Mouse (Mus musculus): ENCODE measurements around the gene Psma3.
"Not testable (repeated sequence)": the region's sequence is repeated elsewhere in the genome, so short reads cannot be mapped to it uniquely, and the experiment has no call there.

Psma3 gene

GRCm38 (mm10) chr12:71001456-71001855, 27.0 kb downstream of the Psma3 start:
- DNase-seq (ENCODE audit: low spot score) = no peak

GRCm38 (mm10) chr12:71003760-71004426, 29.5 kb downstream of the Psma3 start:
- no peak for DNase-seq (ENCODE audit: low spot score)

DNA sequence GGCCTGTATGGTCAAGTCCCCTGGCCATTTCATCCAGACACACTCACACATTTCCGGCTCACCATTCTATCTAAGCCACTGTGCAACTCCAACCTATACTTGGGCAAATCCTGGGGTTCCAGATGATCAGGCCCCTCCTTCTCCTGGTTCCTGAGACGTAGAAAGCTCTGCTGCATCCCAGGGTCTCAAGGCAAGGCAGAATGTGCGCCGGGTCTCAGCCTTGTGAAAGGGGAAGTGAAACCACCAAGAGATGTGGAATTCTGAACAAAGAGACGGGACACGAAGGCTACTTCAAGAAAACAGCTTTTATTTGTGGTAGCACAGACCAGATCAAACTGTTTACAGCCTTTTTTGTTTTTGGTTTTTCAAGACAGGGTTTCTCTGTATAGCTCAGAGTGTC, 31.7 kb downstream of the Psma3 start:
- DNase-seq (ENCODE audit: low spot score) = no peak

GRCm38 (mm10) chr12:71006901-71007300, 32.5 kb downstream of the Psma3 start:
- no peak for DNase-seq (ENCODE audit: low spot score)

DNA sequence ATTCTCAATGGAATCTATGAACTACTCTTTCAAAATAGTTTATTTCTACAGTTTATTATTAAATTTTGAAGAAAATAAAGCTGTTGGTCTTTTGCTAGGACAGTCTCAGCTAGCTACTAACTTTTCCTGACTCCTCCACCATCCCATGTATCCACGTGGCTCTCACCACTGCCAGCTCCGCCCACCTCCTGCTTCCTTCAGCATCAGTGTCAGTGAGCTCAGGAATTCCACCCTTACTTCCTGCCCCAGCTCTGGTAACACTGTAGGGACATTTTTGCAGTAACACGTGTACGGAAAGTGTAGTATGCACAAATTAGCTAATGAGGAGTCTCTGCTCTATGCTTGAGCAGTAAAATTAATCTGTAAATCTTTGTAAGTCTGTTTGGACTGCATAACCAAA, 35.3 kb downstream of the Psma3 start:
- peak; percentile 56 for DNase-seq (ENCODE audit: low spot score)

DNA sequence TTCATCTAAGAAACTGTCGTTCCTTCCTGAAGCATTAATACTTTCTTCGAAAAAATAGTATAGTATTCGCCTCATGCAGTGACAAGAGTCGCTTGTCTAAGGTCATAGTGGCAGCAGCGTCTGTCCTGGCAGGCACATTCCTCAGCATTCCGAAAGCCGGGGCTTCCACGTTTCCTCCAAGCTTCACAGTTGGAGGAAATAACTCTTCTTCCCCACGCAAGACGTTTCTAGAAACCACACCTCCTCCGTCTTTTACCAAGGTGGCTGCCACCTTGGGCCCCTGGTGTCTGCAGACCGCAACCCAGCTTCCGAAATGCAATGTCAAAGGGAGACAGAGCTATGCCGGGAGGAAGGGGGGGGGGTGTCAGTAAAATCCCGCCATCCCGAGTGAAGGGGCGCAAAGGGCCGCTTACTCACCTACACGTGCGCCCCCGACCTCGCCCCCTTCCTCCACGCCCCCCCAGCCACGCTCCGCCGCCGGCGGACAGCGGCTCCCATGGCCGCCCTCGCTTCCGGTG, 40.5 kb downstream of the Psma3 start:
- peak; percentile 72 for DNase-seq (ENCODE audit: low spot score)

DNA sequence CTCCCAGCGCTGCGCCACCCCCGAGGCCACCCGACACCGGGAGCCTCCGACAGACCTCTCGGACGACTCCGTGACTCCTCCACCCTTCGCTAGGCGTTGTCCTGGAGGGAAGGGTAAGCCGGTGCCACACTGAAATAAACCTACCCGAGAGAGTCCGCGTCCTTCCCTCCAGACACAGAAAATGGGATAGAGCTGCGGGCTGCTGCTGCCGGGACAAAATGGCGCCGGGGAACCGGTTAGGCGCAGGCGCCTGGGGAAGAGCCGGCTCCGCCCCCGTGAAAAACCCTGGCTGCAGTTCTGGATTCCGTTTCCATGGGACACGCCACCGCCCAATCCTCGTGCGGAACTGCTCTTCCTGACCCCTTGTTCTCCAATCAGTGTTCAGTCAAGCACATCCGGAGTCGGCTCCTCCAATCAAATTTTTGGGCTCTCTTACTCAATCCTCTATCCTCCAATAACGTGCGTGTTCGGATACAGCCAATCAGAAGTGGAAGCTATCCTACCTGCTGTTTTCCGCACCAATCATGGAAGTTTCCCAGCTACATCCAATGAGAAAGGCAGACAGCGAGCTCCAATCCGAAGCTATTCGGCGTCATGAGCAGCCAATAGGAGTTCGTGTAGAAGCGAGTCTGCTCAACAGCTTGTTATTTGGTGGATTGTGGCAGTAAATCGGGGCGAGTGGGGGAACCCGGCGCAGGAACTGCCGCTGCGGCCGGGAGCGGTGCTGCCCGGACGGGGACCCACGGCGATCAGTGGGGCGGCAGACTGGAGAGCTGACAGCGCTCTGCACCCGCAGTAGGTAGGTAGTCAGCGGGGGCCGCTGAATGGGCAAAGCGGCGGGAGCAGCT, 41.2 kb downstream of the Psma3 start, which contains the start of gene Arid4a:
Arid4a (plus strand) TSS at position 628 of the 848 bp plus-strand sequence.
- peak; percentile 99 for DNase-seq (ENCODE audit: low spot score)

- peak; percentile 26 for DNase-seq (ENCODE audit: low spot score)
Measured at GRCm38 (mm10) chr12:71016211-71016502, 41.7 kb downstream of the Psma3 start.

DNA sequence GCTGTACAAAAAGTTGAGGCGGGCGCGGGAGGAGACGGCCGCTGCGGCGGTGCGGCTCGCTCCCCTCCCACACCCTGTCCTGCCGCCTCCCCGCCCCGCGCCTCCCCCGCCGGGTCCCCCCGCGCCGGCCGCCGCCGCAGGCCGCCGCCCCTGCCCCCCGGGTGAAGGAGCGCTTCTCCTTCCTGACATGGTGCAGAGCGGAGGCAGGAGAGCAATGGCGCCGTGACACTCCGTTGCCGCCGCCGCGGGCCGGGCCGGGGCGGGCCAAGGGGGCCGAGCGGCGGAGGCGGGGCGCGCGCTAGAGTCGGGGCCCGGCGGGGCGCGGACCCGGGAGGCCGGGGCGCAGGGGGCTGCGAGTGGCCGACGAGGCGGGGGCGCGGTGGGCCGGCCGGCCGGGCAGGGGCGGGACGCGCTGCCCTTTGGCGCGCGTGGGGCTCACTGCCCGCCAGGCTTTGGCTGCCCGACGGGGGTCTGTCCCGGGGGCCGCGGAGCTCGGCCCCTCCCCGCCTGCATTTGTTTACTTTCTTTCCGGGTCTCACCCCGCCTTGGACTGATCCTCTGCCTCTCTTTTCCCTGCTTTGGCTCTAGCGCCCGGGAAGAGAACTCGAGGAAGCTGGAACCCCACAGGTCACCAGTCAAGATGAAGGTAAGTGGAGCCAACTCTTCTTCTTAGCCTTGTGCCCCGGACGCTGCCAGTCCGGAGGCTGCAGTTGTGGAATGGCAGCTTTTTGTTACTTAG, 42.3 kb downstream of the Psma3 start:
- DNase-seq (ENCODE audit: low spot score) = peak; percentile 34

DNA sequence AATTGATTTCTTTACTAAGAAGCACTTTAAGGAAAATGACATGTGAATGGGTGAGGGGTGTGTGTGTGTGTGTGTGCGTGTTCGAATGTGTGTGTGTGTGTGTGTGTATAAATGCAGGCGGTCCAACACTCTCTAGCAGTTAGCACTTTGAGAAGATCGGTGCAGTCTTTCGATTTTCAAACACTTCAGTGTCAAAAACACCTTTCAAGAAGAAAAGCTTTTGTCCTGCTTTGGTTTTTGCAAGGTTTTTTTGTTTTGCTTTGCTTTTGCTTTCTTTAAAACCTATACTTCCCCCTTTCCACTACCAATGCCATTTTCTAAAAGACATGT, 42.8 kb downstream of the Psma3 start:
- no peak for DNase-seq (ENCODE audit: low spot score)

GRCm38 (mm10) chr12:71017827-71018226, 43.4 kb downstream of the Psma3 start:
- no peak for DNase-seq (ENCODE audit: low spot score)

DNA sequence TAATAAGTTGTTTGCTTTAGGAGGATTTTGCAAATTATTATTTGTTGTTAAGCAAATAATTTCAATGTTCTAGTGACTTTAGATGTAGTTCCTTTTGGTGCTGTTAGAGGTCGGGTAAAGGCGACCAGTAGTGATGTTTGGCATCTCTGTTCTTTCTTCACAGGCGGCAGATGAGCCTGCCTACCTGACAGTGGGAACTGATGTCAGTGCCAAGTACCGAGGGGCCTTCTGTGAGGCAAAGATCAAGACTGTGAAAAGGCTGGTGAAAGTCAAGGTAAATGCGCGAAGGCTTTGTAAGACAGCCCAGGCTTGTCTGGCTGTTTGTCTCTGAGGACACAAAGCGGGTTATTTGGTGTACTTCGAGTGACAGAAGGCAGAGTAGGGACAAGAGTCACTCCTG, 44.8 kb downstream of the Psma3 start:
- DNase-seq (ENCODE audit: low spot score) = no peak

DNA sequence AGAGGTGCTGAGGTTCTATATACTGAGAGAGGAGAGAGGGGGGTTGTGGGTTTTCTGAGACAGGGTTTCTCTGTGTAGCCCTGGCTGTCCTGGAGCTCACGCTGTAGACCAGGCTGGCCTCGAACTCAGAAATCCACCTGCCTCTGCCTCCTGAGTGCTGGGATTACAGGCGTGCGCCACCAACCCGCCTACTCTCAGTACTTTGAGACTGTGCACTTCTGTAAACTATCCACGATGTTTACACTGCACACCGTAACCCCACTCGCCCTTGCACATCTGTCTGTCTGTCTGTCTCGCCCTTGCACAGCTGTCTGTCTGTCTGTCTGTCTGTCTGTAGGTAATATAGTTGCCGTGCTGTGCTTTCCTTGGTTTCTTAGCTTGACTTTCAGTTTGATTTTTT, 50.0 kb downstream of the Psma3 start:
- DNase-seq (ENCODE audit: low spot score) = no peak

- DNase-seq (ENCODE audit: low spot score) = not testable (repeated sequence)
Measured at GRCm38 (mm10) chr12:71028265-71028664, 53.8 kb downstream of the Psma3 start.

GRCm38 (mm10) chr12:71030260-71030659, 55.8 kb downstream of the Psma3 start:
- DNase-seq (ENCODE audit: low spot score) = no peak

DNA sequence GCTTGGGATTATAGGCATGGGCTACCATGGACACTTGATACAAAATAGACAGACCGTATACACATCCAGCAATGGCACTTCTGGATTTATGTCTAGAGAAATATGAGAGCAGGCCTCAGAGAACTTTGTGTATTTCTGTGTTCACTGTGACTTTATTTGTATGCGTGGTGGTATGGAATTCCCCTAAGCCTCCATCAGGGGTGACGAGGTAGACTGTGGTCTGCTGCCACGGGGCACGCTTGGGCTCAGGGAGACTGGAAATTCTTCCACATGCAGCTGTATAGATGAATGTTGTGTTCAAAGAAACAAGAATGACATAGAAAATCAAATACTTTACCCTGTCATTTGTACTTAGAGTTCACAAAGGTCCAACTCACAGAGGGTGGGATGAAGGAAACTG, 56.3 kb downstream of the Psma3 start:
- no peak for DNase-seq (ENCODE audit: low spot score)

- no peak for DNase-seq (ENCODE audit: low spot score)
Measured at GRCm38 (mm10) chr12:71035826-71036225, 61.4 kb downstream of the Psma3 start.

- no peak for DNase-seq (ENCODE audit: low spot score)
Measured at GRCm38 (mm10) chr12:71036729-71037404, 62.4 kb downstream of the Psma3 start.

DNA sequence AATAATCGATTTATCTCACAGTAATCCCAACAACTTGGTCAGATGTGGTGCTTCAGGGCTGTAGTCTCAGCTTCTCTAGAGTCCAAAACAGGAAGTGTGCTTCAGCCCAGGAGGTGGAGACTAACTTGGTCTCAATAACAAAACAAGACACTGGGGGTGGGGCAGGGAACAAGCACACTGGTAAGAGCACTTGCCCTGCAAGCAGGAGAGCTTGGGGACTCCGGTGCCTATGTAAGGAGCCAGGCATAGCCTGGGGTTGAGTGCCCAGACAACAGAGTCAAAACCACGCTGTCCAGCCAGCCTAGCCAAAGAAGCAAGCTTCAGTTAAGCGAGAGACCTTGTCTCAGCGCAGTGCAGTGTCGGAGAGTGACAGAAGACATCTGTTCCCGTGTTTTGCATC, 66.0 kb downstream of the Psma3 start:
- no peak for DNase-seq (ENCODE audit: low spot score)

GRCm38 (mm10) chr12:71042451-71042850, 68.0 kb downstream of the Psma3 start:
- DNase-seq (ENCODE audit: low spot score) = no peak

DNA sequence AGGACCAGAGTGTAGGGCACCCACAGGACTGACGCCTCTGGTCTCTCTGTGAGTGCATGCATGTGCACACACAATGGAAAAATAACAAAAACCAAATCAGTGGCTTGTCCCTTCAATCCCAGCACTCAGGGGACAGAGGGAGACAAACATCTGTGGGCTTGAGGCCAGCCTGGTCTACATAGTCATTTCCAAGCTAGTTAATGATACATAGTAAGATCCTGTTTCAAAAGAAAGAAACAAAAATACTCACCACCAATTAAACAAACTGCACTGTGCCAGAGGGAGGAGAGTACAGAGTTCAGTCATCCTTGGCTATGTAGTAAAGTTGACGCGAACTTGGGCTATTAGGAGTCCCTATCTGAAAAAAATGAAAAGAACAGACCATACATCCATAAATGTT, 69.2 kb downstream of the Psma3 start:
- DNase-seq (ENCODE audit: low spot score) = no peak

DNA sequence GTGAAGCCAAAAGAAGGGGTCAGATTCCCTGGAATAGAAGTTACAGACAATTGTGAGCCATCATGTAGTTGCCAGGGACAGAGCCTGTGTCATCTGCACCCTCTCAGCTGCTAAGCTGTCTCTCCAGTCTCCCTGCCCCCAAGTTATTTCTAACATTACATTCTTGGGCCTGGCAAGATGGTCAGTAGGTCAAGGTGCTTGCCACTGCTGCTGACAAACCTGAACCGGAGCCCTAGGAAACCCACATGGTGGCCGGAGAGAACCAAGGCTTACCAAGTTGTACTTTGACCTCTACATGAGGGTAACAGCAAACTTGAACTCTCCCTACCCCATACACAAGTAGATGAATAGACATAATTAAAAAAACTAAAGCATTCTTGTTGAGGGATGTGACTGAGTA, 70.1 kb downstream of the Psma3 start:
- DNase-seq (ENCODE audit: low spot score) = no peak

Measured in embryo, embryonic 10 days (tissue).